Mouse (Mus musculus): ENCODE measurements around the gene Tnrc6a.

- TF ChIP-seq POLR2AphosphoS2 (IDR thresholded peaks at IDR 0.05; ENCODE audit: low read depth, low read length) (no peak), JUND (conservative IDR thresholded peaks at IDR 0.05; ENCODE audit: low read depth, low read length) (no peak), EP300 (IDR thresholded peaks at IDR 0.05; ENCODE audit: low read length) (no peak), CTCF (conservative IDR thresholded peaks at IDR 0.05 in 1 of 2, IDR thresholded peaks at IDR 0.05 in 1 of 2; ENCODE audit: low read depth in 2 of 2, low read length in 2 of 2) (no peak), NRF1 (IDR thresholded peaks at IDR 0.05; ENCODE audit: low read depth, low read length) (no peak), ZKSCAN1 (IDR thresholded peaks at IDR 0.05; ENCODE audit: borderline replicate concordance, low read depth, low read length) (no peak), CHD2 (IDR thresholded peaks at IDR 0.05; ENCODE audit: low read length) (no peak), SIN3A (IDR thresholded peaks at IDR 0.05; ENCODE audit: low read length) (no peak), TCF12 (IDR thresholded peaks at IDR 0.05; ENCODE audit: low read depth, low read length) (no peak), JUN (IDR thresholded peaks at IDR 0.05; ENCODE audit: insufficient read depth, low read depth, low read length) (no peak), MEF2A (IDR thresholded peaks at IDR 0.05; ENCODE audit: borderline replicate concordance, low read depth, low read length) (no peak), ETS1 (conservative IDR thresholded peaks at IDR 0.05; ENCODE audit: low read depth, low read length) (no peak), MYC (IDR thresholded peaks at IDR 0.05; ENCODE audit: low read depth, low read length) (no peak)
These were observed 11.2 kb downstream of the Tnrc6a start for GRCm38 (mm10) chr7:123134876-123135275.
